Mouse (Mus musculus) T-helper 17 cell (primary cell): ENCODE measurements around the gene Tmem126a.

Source experiments
- in situ Hi-C, 2 experiments: fragments of 300-600 bp; cut with MboI, MseI; formaldehyde crosslinking; loops; 1 replicate in 1 of 2; 2 replicates in 1 of 2; pipeline ENCODE4 v1.15.1; 2025; ENCODE audit warnings: high pct_unique_total_duplicates in 2 of 2

The Tmem126a gene

GRCm38 (mm10) chr7:90409934-90410333, 47.1 kb downstream of the Tmem126a start:
- in situ Hi-C loops = loop anchor here in 1 of 2 experiments (5.0 kb wide), 1 partner anchor 128 kb away; no protein-coding TSS in a partner anchor
